Comparison of ENCODE assay signal across 8 mouse cellular contexts in the genomic region with DNA sequence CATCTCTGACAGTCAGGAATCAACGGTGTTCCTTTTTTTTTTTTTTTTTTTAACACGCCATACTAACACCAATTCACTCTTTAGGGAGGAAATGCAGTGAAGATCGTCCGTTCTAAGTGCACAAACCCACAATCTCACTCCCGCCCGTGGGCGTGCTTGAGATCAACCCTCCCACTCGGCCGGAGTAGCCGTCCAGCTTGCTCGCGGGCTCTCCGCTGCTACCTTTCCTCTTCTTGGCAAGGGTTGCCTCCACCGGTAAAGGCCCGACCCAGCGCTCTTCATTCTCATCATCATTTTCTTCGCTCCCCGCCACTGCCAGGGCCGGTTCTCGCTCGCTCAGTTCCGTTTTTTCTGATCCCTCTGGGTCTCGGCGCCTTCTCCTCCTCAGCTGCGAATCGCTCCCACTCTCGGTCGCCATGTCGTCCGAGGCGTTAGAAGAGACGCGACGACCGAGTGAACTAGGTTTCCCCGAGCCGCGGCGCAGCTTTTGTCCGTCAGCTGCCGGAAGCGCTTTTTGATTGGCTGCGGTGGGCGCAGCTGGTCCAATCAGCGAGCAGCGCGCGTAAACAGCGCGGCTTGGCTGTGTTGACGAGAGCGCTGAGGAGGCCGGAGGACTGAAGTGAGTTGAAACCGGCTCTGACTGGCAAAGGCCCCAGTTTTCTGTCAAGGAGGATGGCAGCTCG. TPM values are rescaled to one million over a fixed set of nuclear protein-coding genes. Genes with fewer than 3 reads are reported as not detected.
DNase-seq lines count a peak whose midpoint lies in the region; ATAC-seq and TF ChIP-seq lines count a peak whose summit lies in the region.

A gene (plus strand): TSS at position 228 of the 683 bp plus-strand sequence.
A gene (minus strand): TSS at position 460 of the 683 bp plus-strand sequence.

- peaks cover 18% of the 10 kb centered on the region for H3K36me3 ChIP-seq in G1E (replicated peaks)
- no peaks in the 10 kb centered on the region for H3K36me3 ChIP-seq in forebrain, embryonic 16.5 days (ENCODE audit: control insufficient read depth, insufficient read depth)
- peaks cover 8% of the 10 kb centered on the region for H3K36me3 ChIP-seq in lung, embryonic 14.5 days (ENCODE audit: insufficient read depth)
- peaks cover 3% of the 10 kb centered on the region for H3K36me3 ChIP-seq in thymus, adult 2 months (ENCODE audit: control insufficient read depth, insufficient read depth, low read length)

- no peaks in the 10 kb centered on the region for H3K27me3 ChIP-seq in G1E (ENCODE audit: insufficient read depth, low read length)
- no peaks in the 10 kb centered on the region for H3K27me3 ChIP-seq in forebrain, embryonic 16.5 days (replicated peaks; ENCODE audit: control insufficient read depth, insufficient read depth, low read length)
- no peaks in the 10 kb centered on the region for H3K27me3 ChIP-seq in lung, embryonic 14.5 days (ENCODE audit: insufficient read depth, low read length)
- no peaks in the 10 kb centered on the region for H3K27me3 ChIP-seq in thymus, adult 2 months (ENCODE audit: control insufficient read depth, insufficient read depth, low read length)

- H3K27ac ChIP-seq in forebrain, embryonic 16.5 days (ENCODE audit: low read length) = peak within 1 kb of the TSS; percentile 95
- peak within 1 kb of the TSS; percentile 89 for H3K27ac ChIP-seq in layer of hippocampus, adult 2 months
- H3K27ac ChIP-seq in lung, embryonic 14.5 days (ENCODE audit: low read depth) = peak within 1 kb of the TSS; percentile 92
- H3K27ac ChIP-seq in olfactory bulb, adult 2 months (ENCODE audit: insufficient read depth, low read depth, low read length) = peak within 1 kb of the TSS; percentile 77
- peak within 1 kb of the TSS; percentile 73 for H3K27ac ChIP-seq in thymus, adult 2 months (ENCODE audit: control insufficient read depth, insufficient read depth, low read length)

- WGBS in forebrain, embryonic 16.5 days = under 1% methylated on average over 55 of the region's 55 CpGs
- WGBS in lung, embryonic 14.5 days = under 1% methylated on average over 55 of the region's 55 CpGs
- under 1% methylated on average over 55 of the region's 55 CpGs for WGBS in olfactory bulb, adult 2 months
- WGBS in thymus, adult 2 months = 1% methylated on average over 55 of the region's 55 CpGs

- H3K4me2 ChIP-seq in forebrain, embryonic 16.5 days (ENCODE audit: low read length) = peak within 1 kb of the TSS; percentile 86
- peak within 1 kb of the TSS; percentile 81 for H3K4me2 ChIP-seq in lung, embryonic 14.5 days

- intact Hi-C loops in heart, postnatal 36 days (cut with DNase I) = loop anchor here (5.0 kb wide), 1 partner anchor 59 kb away; a partner anchor contains a TSS

- peak; percentile 70 for DNase-seq in G1E (ENCODE audit: low spot score)
- peak; percentile 95 to 97 for DNase-seq in cerebellum, adult 18-20 months
- DNase-seq in heart, postnatal 36 days = peak; percentile 97 to 98
- peak; percentile 95 to 97 for DNase-seq in layer of hippocampus, adult 2 months (ENCODE audit: low spot score in 2 of 2)
- DNase-seq in lung, embryonic 14.5 days = peak; percentile 99
- DNase-seq in thymus, adult 2 months = peak; percentile 97

- peak within 1 kb of the TSS; percentile 83 for H3K4me3 ChIP-seq in G1E (ENCODE audit: low read depth, low read length)
- peak within 1 kb of the TSS; percentile 77 for H3K4me3 ChIP-seq in forebrain, embryonic 16.5 days (replicated peaks; ENCODE audit: low read length)
- H3K4me3 ChIP-seq in layer of hippocampus, adult 2 months = peak within 1 kb of the TSS; percentile 99
- H3K4me3 ChIP-seq in lung, embryonic 14.5 days (ENCODE audit: low read depth, low read length) = peak within 1 kb of the TSS; percentile 75
- peak within 1 kb of the TSS; percentile 79 for H3K4me3 ChIP-seq in olfactory bulb, adult 2 months (ENCODE audit: insufficient read depth, low read depth, low read length)
- H3K4me3 ChIP-seq in thymus, adult 2 months (ENCODE audit: control insufficient read depth, insufficient read depth, low read length) = peak within 1 kb of the TSS; percentile 77

- peak; percentile 94 for ATAC-seq in G1E (ENCODE audit: extremely low read depth, insufficient number of reproducible peaks, low FRiP score, poor library complexity, severe bottlenecking)
- peak; percentile 100 for ATAC-seq in forebrain, embryonic 16.5 days
- ATAC-seq in lung, embryonic 14.5 days (ENCODE audit: insufficient read depth) = peak; percentile 100

- peak; percentile 90 for TF ChIP-seq POLR2A in olfactory bulb, adult 2 months (IDR thresholded peaks at IDR 0.05; ENCODE audit: insufficient read depth, low read depth, low read length)
- TF ChIP-seq POLR2A in thymus, adult 2 months (IDR thresholded peaks at IDR 0.05; ENCODE audit: control insufficient read depth, extremely low read depth, insufficient read depth, low read length, poor library complexity) = peak; percentile 88

- peaks cover 9% of the 10 kb centered on the region for H3K4me1 ChIP-seq in G1E (ENCODE audit: insufficient read depth, low read depth, low read length)
- H3K4me1 ChIP-seq in forebrain, embryonic 16.5 days (replicated peaks; ENCODE audit: control insufficient read depth, insufficient read depth, low read length) = peaks cover 10% of the 10 kb centered on the region
- no peaks in the 10 kb centered on the region; the same call in 1 of the 2 replicates for H3K4me1 ChIP-seq in lung, embryonic 14.5 days (ENCODE audit: insufficient read depth)
- H3K4me1 ChIP-seq in olfactory bulb, adult 2 months (ENCODE audit: control insufficient read depth, insufficient read depth, low read length) = no peaks in the 10 kb centered on the region
- no peaks in the 10 kb centered on the region for H3K4me1 ChIP-seq in thymus, adult 2 months (replicated peaks; ENCODE audit: control insufficient read depth, insufficient read depth, low read length)

- no peak for TF ChIP-seq CTCF in G1E (IDR thresholded peaks at IDR 0.05; ENCODE audit: low read depth, low read length)
- no peak for TF ChIP-seq CTCF in layer of hippocampus, adult 2 months (conservative IDR thresholded peaks at IDR 0.05)
- TF ChIP-seq CTCF in lung, embryonic 14.5 days (IDR thresholded peaks at IDR 0.05; ENCODE audit: low read depth) = no peak
- no peak for TF ChIP-seq CTCF in olfactory bulb, adult 2 months (IDR thresholded peaks at IDR 0.05; ENCODE audit: insufficient read depth, low read depth, low read length)
- no peak for TF ChIP-seq CTCF in thymus, adult 2 months (IDR thresholded peaks at IDR 0.05; ENCODE audit: borderline replicate concordance, control insufficient read depth, extremely low read depth, insufficient read depth, low read length, poor library complexity)

- H3K9ac ChIP-seq in forebrain, embryonic 16.5 days (replicated peaks; ENCODE audit: low read depth, low read length) = peak within 1 kb of the TSS; percentile 87
- H3K9ac ChIP-seq in lung, embryonic 14.5 days = peak within 1 kb of the TSS; percentile 91

- H3K9me3 ChIP-seq in G1E (replicated peaks) = no peaks in the 10 kb centered on the region
- H3K9me3 ChIP-seq in forebrain, embryonic 16.5 days (ENCODE audit: control insufficient read depth, low read length) = no peaks in the 10 kb centered on the region
- H3K9me3 ChIP-seq in lung, embryonic 14.5 days (ENCODE audit: low read depth, low read length) = no peaks in the 10 kb centered on the region

RNA-seq across cellular contexts. Expression of the first gene that starts in this region (rescaled TPM):
- total RNA-seq in G1E (2014; fragmentation: Nextera tagmentation) (83.0 and 138 TPM in 2 replicates), G1E (2017) (85.5 and 119 TPM in 2 replicates)
- 1.8 and 6.2 TPM in 2 replicates for polyA plus RNA-seq in G1E (2012)
- polyA plus RNA-seq in forebrain, embryonic 16.5 days (2015; fragmentation: Nextera tagmentation; extraction: Ambion mirVana) = 22.5 and 28.3 TPM in 2 replicates
- total RNA-seq in heart, postnatal 36 days (2021) = under 1 TPM; 0.62 to 0.67 TPM
- 1 to 10 TPM in 1 of 2 experiments, under 1 TPM in 1; 0.76 to 1.3 TPM for total RNA-seq in layer of hippocampus, adult 2 months (2021)
- 78.6 and 89.4 TPM in 2 replicates for polyA plus RNA-seq in lung, embryonic 14.5 days (2014; fragmentation: Nextera tagmentation; extraction: Ambion mirVana)
- not detected in 2 replicates for polyA plus RNA-seq in olfactory bulb, adult 2 months (2012; ENCODE audit: insufficient read depth, insufficient read length, low replicate concordance, missing spikeins)
- 0.54 and 1.3 TPM in 2 replicates for polyA plus RNA-seq in thymus, adult 2 months (2012; rRNA removed)

RNA-seq across cellular contexts. Expression of the second gene that starts in this region (rescaled TPM):
- total RNA-seq in G1E (2014; fragmentation: Nextera tagmentation) (120 and 130 TPM in 2 replicates), G1E (2017) (47.8 and 60.8 TPM in 2 replicates)
- polyA plus RNA-seq in G1E (2012) = 5.9 and 7.8 TPM in 2 replicates
- 9.7 and 10.3 TPM in 2 replicates for polyA plus RNA-seq in forebrain, embryonic 16.5 days (2015; fragmentation: Nextera tagmentation; extraction: Ambion mirVana)
- 1 to 10 TPM; 6.3 to 7.3 TPM for total RNA-seq in heart, postnatal 36 days (2021)
- total RNA-seq in layer of hippocampus, adult 2 months (2021) = 10 to 100 TPM; 14.8 to 17.1 TPM
- polyA plus RNA-seq in lung, embryonic 14.5 days (2014; fragmentation: Nextera tagmentation; extraction: Ambion mirVana) = 17.8 and 17.9 TPM in 2 replicates
- not detected in 2 replicates for polyA plus RNA-seq in olfactory bulb, adult 2 months (2012; ENCODE audit: insufficient read depth, insufficient read length, low replicate concordance, missing spikeins)
- polyA plus RNA-seq in thymus, adult 2 months (2012; rRNA removed) = 2.7 and 2.9 TPM in 2 replicates

Comparison
In these comparisons a context has a peak if more than half of its experiments do, and no peak if none do; other contexts are left out.
1. Peak in every context shown above with its lines: DNase-seq, ATAC-seq, H3K4me3 ChIP-seq and H3K27ac ChIP-seq.
2. RNA of the first gene that starts in this region (total RNA-seq): 83.0 to 138 TPM in G1E; 0.76 to 1.3 TPM in layer of hippocampus, adult 2 months and 0.62 to 0.67 TPM in heart, postnatal 36 days; every median in the first group is over 10 times any median in the second.